Mouse (Mus musculus) 416B (cell line): Measurements from ENCODE around the gene Plcl2.
"Not testable (repeated sequence)": the region's sequence is repeated elsewhere in the genome, so short reads cannot be mapped to it uniquely, and the experiment has no call there.

Experiments
- DNase-seq: peaks from one replicate; pipeline ENCODE4 v3.0.0; 2011; ENCODE audit warnings: low read depth

Gene Plcl2

DNA sequence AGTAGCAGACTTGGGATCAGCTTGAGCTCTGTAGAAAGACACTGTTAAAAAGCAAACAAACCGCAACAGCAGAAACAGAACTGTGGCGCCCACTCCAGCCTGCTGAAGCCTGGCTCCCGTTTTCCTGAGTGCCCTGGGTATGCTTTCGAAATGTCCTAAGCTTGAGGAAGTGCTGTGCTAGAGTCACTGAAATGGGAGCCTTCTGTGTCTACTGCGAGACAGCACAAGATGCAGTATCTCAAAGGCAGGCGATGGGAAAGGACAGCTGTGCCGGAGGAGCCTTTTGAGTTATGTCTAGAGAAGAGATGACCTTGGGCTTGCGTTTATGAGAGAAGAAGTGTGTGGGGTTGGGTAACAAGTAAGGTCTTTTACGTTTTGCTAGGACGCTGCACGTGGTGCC lies 166.0 kb downstream of the Plcl2 start:
- no peak for DNase-seq

DNA sequence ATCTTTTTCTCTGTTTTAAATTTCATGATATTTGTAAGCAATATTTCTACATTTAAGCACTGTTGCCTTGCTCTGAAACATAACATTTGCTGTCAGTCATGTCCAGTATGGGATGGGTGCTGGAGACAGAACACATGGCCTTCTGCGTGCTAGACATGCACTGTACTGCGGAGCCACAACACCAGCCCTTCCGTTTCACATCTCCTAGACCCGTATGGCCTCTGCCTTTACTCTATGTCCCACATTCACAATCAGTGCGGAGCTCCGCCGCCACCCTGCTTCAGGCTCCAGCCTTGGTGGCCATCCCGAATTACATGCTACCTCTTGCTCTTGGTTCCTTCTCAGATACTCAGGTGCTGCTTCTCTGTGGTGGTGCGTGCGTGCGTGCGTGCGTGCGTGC lies 168.1 kb downstream of the Plcl2 start:
- DNase-seq, result no peak

DNA sequence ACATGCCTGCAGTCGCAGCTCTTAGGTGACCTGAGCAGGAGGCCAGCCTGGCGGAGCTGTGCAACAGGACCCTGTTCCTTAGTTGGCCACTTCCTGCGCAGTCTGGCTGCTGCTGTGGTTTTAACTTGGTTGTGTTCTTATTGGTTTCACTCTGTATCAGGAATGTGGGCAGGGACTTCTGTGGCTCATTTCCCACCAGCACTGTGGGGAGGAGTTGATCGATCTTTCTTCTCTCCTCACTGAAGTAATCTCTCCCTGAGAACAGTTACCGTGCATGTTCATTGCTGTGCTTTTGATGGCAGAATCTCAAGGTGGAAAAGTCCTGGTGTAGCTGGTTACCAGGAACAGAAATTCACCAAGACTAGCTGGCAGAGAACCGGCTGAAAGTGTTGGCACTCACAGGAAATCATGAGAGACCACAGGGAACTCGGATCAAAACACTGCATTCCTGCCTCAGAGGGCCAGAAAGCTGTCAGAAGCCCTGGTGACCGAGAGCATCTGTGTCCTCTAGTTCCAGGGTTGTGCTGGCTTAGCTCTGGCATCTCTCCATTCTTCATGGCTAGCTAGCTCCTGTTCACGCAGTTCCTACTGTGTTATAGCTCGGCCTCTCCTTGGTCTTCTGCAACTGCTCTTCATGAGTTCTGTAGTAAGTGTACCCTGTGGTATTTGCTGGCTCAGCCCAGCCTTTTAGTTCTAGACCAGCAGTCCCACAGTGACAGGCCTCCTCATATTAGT lies 168.9 kb downstream of the Plcl2 start:
- peak; percentile 73 for DNase-seq

DNA sequence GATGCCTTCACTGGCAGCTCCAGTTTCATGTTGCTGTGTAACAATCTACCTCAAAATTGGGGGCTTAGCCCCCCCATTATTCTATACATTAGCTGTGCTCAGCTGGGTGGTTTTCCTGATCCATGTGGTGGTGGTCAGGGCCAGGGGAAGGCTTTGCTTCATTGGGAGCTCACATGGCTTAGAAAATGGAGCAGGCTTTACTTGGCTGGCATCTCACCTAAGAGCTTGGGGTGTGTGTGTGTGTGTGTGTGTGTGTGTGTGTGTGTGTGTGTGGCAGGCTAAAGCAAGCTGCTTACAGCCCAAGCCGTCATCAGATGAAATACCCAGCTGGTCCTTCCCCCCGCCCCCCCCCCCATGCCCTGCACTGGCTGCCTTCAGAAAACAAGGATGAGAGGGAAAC lies 169.5 kb downstream of the Plcl2 start:
- no peak for DNase-seq

DNA sequence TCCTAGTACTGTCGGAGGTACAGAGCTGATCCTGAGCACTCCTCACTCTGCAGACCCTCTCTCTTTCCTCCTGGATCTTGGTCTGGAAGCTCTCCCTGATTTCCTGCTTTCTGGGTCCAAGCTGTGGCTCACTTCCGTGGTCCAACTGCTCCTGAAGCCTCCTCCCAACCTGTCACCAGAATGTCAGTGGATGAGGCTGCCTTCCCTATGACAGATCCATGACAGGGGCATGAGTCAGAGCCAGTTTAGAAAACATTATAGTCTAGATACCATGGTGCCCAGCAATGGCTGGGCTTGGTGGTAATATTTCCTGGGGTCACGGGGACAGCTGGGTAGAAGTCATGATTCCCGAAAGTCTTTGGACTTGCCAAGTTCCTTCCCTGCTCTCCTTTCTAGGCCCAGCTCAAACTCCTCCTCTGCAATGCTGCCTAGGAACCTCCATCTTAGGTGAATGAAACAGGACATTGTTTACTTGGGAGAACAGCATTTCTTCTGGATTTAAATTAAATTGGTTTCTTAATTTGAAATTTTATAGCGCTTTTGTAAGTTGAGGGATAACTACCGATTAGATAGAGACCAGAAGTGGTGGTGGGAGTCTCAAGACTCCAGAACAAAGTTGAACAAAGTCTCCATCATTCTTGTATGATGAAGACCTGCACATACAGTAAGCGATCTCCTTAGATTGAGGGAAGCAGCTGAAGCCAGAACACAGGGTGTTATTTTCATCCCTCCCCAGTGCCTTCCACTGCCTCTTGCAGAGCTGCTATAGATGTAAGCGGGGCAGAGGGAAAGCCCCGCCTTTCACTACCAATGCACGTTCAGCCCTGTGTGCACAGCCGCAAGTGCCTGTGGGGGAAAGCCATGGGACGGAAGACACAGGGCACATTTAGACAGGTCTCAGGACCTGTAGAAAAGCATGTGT lies 170.7 kb downstream of the Plcl2 start:
- DNase-seq, result peak; percentile 17

DNA sequence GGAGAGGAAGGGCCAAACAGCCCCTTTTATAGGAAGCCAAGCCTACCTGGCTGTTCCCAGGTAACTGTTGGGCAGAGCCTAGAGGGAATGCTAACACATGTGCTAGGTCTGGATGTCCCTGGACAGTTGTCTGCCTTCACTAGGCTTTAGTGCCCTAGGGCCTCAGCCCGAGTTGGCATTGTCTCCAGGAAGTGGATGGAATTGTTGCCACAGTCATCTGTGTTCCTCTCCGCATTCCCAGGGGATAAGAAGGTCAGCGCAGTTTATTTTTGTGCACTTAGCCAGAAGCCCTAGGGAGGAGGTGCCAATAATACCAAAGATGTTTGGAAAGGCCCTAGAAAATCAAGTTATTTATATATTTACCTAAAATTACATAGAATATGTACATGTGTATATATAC lies 173.5 kb downstream of the Plcl2 start:
- no peak for DNase-seq

DNA sequence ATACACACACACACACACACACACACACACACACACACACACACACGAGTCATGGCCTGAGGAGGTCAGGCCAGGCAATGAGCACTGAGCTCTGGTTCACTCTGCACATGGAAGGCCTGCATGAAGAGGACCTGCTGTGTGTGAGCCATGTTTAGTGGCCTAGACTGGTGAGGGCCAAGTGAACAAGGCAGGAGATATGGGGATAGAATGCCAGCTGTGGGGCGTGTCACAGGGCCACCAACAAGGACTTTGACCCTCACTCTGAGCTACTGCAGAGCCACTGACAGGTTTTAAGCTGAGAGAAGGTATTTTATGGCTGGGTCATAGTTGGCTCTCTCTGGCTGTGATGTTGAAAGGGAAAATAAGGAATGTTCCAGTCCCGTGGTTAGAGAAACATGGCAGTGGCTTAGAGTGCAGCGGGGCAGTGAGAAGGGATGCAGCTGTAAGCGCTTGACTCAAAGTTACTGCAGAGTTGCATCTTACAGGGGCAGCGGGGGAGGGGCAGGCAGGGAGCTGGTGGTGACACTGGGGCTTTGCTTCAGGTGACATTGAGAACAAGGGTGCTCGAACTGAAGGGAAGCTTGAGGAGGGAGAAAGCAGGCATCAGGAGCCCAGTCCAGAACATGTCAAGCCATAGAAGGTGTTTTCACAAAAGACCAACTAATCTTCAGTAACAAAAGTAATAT lies 175.9 kb downstream of the Plcl2 start:
- no peak for DNase-seq

DNA sequence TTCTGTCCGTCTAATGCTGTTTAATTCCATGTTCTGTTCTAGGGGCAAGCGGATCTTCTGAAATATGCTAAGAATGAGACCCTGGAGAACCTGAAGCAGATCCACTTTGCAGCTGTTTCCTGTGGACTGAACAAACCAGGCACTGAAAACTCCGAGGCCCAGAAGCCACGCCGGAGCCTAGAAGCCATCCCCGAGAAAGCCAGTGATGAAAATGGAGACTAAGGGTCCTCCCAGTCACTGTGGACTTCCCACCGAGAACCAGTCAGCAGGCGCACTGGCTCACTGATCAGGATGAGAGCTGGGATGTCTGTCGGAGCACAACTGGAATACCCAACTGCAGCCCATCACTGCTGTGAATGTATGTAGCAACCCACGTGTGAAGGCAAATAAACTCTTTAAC lies 178.5 kb downstream of the Plcl2 start:
- DNase-seq, result no peak

DNA sequence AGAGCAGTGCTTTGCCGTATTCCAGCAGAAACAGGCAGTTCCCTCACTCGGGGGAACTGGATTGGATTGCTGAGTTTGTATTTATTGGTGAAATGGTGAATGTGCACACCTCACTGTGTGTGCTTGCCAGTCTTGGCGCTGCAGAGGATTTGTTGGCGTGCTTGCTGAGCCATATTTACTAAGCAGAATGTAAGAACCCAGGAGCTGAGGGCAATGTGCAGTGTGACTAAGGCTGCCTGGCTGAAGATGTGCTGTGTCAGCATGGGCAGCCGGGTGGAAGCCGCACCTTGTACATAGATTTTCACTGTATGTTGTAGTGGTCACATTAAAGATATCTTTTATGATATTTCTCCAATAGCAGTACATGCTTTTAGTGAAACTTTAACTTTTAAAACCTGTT lies 178.9 kb downstream of the Plcl2 start:
- no peak for DNase-seq

DNA sequence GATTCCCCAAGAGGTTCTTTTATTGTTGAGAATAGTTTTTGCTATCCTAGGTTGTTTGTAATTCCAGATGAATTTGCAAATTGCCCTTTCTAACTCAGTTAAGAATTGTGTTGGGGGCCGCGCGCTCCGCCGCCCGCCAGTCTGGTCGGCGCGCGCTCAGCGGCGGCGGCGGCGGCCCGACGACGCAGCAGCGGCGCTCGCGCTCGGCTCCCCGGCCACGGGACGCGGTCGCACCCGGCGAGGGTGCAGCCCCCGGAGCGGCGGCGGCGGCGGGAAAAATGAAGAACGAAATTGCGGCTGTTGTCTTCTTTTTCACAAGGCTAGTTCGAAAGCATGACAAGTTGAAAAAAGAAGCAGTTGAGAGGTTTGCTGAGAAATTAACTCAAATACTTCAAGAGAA lies 189.2 kb downstream of the Plcl2 start:
- DNase-seq, result not testable (repeated sequence)

DNA sequence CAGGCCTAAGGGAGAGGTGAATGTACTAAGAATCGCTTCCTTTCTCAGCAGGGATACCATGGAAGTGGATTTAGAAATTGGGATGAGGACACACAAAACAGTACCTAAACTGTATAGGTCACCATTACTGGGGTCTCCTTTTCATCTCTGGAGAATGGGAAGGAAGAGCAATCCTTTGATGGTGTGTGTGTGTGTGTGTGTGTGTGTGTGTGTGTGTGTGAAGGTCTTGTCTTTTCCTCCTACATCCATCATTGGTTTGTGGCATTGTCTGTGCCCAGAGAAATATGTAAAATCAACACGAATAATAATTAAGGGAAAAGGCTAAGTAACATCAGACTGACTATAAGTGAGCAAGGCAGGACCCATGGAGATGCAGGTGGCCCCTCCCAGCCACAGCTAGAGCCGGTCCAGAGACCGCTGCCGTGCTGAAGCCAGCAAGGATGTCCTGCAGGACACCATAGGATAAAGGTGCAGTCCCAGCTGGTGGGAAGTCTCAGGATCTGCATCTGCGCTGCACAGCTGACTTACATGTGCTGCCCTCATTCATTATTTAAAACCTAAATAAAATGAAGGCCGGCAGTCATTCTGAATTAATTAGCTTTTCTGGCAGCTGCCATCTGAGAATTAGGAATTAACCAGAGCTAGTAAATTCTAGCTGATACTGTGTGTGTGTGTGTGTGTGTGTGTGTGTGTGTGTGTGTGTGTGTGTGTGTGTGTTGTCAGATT lies 201.5 kb downstream of the Plcl2 start:
- no peak for DNase-seq

DNA sequence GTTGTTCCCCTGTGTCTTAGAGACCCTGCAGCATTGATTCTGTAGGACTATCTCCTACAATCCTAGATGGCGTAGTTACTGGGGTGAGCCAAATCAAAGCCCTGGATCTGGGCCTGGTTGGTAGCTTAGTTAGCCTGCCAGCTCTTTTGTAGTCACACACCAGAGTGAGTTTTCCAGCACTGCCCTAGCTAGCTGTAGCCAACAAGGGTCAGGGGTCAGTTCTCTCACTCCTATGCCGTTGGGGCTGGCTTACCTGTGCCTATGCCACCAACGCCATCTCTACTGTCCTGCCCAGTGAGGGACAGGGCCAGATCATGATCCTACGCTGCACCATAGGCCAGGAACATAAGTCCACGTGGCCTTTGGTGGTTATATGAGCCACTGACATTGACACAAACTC lies 208.4 kb downstream of the Plcl2 start:
- DNase-seq, result no peak

DNA sequence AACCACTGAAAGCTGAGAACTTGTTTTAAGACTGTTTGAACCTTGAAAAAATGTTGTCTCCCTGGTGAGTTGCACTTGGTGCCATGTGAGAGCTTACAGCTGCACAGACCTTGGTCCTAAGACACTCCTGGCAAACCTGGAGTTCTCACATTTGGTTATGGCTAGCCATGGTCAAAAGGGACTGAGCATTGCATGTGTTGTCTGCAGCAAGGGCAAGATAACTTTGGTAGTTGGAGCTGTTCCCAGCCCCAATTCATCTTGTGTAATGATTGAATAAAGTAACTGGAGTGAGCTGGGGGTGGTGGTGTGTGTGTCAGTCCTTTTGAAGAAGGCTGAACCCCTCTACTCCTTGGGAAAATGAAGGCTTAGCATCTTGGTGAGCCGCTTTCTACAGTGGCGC lies 215.2 kb downstream of the Plcl2 start:
- no peak for DNase-seq

DNA sequence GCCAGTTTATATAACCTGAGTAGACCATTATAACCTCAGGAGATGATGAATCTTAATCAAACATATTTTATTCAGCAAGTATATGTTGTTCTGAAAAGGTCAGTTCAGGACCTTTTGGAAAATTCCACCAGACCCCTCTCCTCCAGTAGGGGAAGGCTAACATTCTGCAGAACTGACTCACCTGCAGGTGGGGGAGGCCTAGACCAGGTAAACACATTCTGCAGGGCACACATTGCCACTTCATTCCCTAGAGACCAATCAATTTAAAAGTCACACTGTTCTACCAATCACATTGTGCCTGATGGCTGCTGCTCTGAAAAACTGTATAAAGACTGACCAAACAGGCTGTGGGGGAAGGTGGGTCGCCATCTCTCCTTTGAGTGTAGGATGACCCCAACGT lies 217.1 kb downstream of the Plcl2 start:
- DNase-seq, result no peak

DNA sequence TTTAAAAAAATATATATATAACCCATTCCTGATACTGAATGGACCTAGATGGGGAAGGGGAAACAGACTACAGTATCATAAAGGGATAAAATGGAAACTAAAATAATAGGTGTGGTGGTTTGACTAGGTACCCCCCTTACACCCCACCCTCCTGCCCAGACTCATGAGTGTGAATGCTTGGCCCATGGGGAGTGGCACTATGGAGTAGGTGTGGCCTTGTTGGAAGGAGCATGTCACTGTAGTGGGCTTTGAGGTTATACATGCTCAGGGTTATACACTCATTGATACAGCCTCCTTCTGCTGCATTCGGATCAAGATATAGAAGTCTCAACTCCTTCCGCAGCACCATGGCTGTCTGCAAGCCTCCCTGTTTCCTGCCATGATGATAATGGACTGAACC lies 219.8 kb downstream of the Plcl2 start:
- no peak for DNase-seq

DNA sequence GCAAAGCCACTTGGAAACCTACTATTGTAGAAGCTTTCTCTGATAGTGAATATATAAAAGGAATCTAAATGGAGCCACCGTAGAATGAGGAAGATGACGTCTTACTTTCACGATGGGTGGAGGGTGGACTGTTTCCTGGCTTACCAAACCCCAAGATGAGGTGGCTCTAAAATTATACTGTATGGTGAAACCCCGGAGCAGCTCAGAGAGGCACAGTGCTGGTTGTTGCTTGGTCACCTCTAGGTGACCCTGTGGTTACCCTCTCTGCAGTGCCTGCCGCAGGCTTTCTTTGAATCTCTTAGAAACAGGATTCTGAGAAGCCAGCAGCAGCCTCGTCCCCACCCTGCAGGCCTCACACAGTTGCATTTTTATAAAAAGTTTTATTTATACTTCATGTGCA lies 220.4 kb downstream of the Plcl2 start:
- DNase-seq, result peak; percentile 91

DNA sequence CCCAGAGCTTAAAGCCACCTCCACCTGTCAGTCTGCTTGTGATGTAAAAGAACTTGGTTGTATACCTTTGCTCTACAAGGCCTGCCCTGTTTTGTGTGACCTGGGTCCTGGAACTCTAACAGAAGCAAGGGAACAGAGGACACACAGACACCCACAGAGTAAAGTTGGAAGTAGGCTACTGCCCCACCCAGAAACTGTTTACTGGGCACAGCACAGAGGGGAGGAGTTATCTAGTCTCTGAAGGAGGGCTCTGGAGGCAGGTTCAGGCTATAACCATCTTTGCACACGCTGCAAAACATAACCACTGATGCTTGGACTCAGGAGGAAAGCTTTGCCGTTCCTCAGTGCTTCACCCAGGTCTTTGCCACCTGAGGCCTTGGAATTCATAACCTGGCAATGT lies 221.7 kb downstream of the Plcl2 start:
- DNase-seq, result no peak

DNA sequence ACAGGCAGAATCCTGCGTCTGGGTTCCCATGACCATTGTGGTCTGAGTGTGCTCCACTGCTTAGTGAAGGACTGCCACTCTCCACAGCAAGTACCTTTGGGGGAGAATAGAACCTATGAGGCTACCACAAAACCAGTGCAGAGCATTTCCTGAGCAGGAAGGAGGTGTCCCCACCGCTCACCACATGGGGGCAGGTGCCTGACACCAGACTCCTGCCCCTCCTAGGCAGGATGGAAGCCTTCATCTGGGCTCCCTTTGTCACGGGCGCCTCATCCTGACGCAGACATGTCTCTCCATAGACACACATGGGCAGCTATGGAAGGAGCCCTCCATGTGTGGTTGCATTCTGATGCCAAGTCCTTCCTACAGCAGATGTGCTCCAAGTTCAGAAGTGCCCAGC lies 222.7 kb downstream of the Plcl2 start:
- peak; percentile 43 for DNase-seq

DNA sequence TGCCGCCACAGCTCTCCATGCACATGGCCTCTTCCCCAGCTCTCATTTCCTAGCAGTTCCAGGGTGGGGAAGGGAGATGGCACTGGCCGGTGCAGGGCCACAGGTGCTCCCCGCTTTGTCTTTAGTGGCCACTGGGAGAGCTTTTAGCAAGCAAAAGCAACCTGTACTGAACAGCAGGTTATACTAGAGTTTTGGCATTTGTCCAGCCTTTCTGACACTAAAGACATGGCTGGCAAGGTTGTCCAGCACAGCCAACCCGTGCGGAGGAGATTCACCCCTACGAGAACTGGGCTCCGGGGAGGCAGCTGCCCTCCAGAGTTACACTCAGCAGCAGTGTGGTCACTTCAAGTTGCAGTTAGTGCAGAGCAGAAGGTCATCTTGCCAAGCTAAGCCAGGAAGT lies 224.2 kb downstream of the Plcl2 start:
- no peak for DNase-seq

DNA sequence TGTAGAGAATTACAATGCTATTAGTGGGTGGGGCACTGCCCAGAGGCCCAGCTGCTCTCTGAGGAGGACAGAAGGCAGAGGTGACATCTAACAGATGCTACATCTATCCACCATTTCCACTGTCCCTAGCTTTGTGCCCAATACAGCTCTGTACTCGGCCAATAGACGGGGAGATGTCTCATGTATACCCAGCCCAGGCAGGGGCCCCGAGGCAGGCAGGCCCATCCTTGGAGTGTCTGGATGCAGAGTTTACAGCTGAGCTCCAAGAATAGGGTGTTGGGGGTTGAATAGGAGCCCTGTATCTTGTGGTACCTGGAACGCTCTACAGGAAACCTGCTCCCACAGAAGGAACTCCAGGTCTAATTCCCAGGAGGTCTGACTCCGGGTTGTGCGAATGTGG lies 225.6 kb downstream of the Plcl2 start:
- DNase-seq, result no peak

DNA sequence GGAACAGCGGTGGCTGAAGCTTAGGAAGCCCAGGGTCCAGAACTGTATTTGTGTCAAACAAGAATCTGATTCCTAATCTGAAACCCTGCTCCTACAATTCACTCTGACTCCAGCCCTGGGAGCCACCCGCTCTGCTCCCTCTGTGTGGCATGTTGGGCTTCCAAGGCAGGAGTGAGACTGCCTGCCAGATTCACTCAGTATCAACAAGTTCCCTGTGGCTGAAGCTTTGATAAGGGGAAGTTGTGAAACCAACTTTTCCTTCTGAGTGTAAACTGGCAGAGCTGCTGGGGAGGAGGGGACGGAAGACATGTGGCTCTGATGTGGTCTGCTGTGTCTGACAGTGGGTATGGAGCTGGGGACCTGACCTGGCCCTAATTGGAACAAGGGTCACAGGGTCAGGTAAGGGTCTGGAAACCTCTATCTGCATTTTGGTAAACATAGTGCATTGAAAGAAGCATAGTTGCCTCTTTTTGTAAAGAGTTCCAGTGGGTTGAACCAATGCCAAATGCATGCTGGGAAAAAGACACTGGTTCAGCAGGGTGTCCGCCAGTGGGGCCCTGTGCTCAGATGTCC lies 226.3 kb downstream of the Plcl2 start:
- DNase-seq, result peak; percentile 79
